ENCODE assay signal across 19 mouse cellular contexts in genomic region chr2:169609956-169610355, GRCm38 (mm10). TPM values are rescaled to one million over a fixed set of nuclear protein-coding genes. Genes with fewer than 3 reads are reported as not detected.
A peak's percentile ranks its signal among the peaks of the same experiment; 100 is the strongest.
DNase-seq lines count a peak whose midpoint lies in the region; ATAC-seq and TF ChIP-seq lines count a peak whose summit lies in the region.
"Had no signal": no experiment of that assay in that cellular context is flagged by ENCODE, and none has a peak within 500 bp of the region (broad histone marks: within the 10 kb centered on the region; RNA-seq: fewer than 3 reads in every experiment).

No protein-coding gene starts in this region.

- peak; percentile 74 for DNase-seq in kidney, postnatal 0 days (ENCODE audit: low spot score)
- DNase-seq in kidney, postnatal 36 days = no peak
- DNase-seq in embryo, embryonic 11 days = peak; percentile 45
- peak; percentile 29 for DNase-seq in neural tube, embryonic 10.5 days (ENCODE audit: extremely low spot score, low spot score)
- no peak for DNase-seq in thymus, adult 18-20 months
- DNase-seq in frontal cortex, postnatal 10 days (ENCODE audit: low spot score in 2 of 2) = no peak
- DNase-seq: adrenal gland, adult 2 months; cerebellum, adult 9-11 months; gastrocnemius, postnatal 36 days; heart, postnatal 4 days; kidney, postnatal 10 days; layer of hippocampus, postnatal 36 days; liver had no signal

- no peak for TF ChIP-seq CTCF in kidney, postnatal 0 days (IDR thresholded peaks at IDR 0.05; ENCODE audit: low read depth)

- no peaks in the 10 kb centered on the region for H3K36me3 ChIP-seq in kidney, postnatal 0 days (ENCODE audit: insufficient read depth, low read length)

- 24% methylated on average over 13 of the region's 13 CpGs for WGBS in kidney, postnatal 0 days

- ATAC-seq in kidney, postnatal 0 days (replicated peaks; ENCODE audit: low FRiP score, low read depth) = no peak
- ATAC-seq in hematopoietic stem cell, adult 5-6 weeks (replicated peaks in 1 of 2; ENCODE audit: insufficient read depth in 1 of 2, low FRiP score in 2 of 2, low TSS enrichment in 1 of 2, low read depth in 1 of 2, poor library complexity in 2 of 2, severe bottlenecking in 2 of 2) = peak; percentile 39 to 41
- ATAC-seq in CD4-positive, CD25-positive, alpha-beta regulatory T cell, adult 4 months = no peak
- ATAC-seq: forebrain, embryonic 16.5 days had no signal

- H3K27me3 ChIP-seq in kidney, postnatal 0 days (ENCODE audit: insufficient read depth, low read length) = no peaks in the 10 kb centered on the region

- H3K9me3 ChIP-seq in kidney, postnatal 0 days (replicated peaks; ENCODE audit: low read length) = no peaks in the 10 kb centered on the region

- peaks cover 5% of the 10 kb centered on the region; the same call in 1 of the 2 replicates for H3K4me1 ChIP-seq in kidney, postnatal 0 days (replicated peaks; ENCODE audit: insufficient read depth, low read length)

- H3K27ac ChIP-seq in kidney, postnatal 0 days = 0 out of 2 replicates have a peak overlapping the region, but pooled peaks have one; percentile 13

- no peak overlapping the region for H3K4me3 ChIP-seq in kidney, postnatal 0 days (replicated peaks; ENCODE audit: low read depth, low read length)

- H3K4me2 ChIP-seq in kidney, postnatal 0 days (ENCODE audit: low read length) = peak overlapping the region; percentile 38; the same call in 1 of the 2 replicates

- H3K9ac ChIP-seq in kidney, postnatal 0 days (ENCODE audit: low read depth, low read length) = no peak overlapping the region

RNA-seq across cellular contexts. Expression of gene Gm11011, which starts 22.4 kb away (rescaled TPM):
- not detected in 2 replicates for polyA plus RNA-seq in kidney, postnatal 0 days (2015; fragmentation: Nextera tagmentation; extraction: Ambion mirVana)
- not detected in 2 replicates for total RNA-seq in hematopoietic stem cell, adult 5-6 weeks (2017)
- polyA plus RNA-seq in CD4-positive, CD25-positive, alpha-beta regulatory T cell, adult 4 months (2017; shearing (Covaris generic)) = not detected
- total RNA-seq: adrenal gland, adult 2 months; gastrocnemius, postnatal 36 days; heart, postnatal 4 days; layer of hippocampus, postnatal 36 days; megakaryocyte, adult 5-6 weeks; monocyte, adult 5-6 weeks had no signal
- polyA plus RNA-seq: adrenal gland, adult 2 months; forebrain, embryonic 16.5 days; testis, adult 2 months had no signal

RNA-seq across cellular contexts. Expression of gene Tshz2, which starts 22.9 kb away (rescaled TPM):
- polyA plus RNA-seq in kidney, postnatal 0 days (2015; fragmentation: Nextera tagmentation; extraction: Ambion mirVana) = 9.8 and 10.7 TPM in 2 replicates
- total RNA-seq in hematopoietic stem cell, adult 5-6 weeks (2017) = not detected in 2 replicates
- polyA plus RNA-seq in CD4-positive, CD25-positive, alpha-beta regulatory T cell, adult 4 months (2017; shearing (Covaris generic)) = under 1 TPM in 1 of 2 experiments, not detected in 1; 0.83 TPM
- total RNA-seq: megakaryocyte, adult 5-6 weeks; monocyte, adult 5-6 weeks had no signal

Comparison
In these comparisons a context has a peak if more than half of its experiments do, and no peak if none do; other contexts are left out.
1. DNase-seq: peak in kidney, postnatal 0 days (single experiment), embryo, embryonic 11 days (single experiment) and neural tube, embryonic 10.5 days (single experiment); none in kidney, postnatal 36 days (0 of 2), thymus, adult 18-20 months (0 of 2) and frontal cortex, postnatal 10 days (0 of 2).
2. ATAC-seq: peak in hematopoietic stem cell, adult 5-6 weeks (2 of 2); none in kidney, postnatal 0 days (single experiment) and CD4-positive, CD25-positive, alpha-beta regulatory T cell, adult 4 months (single experiment).